26 mouse cellular contexts compared by ENCODE assay signal in genomic region chr1:78208281-78208814, GRCm38 (mm10). TPM values are rescaled to one million over a fixed set of nuclear protein-coding genes. Genes with fewer than 3 reads are reported as not detected.
"Had no signal": no experiment of that assay in that cellular context is flagged by ENCODE, and none has a peak within 500 bp of the region (broad histone marks: within the 10 kb centered on the region; RNA-seq: fewer than 3 reads in every experiment).

No protein-coding gene starts in this region.

- H3K27ac ChIP-seq: kidney, postnatal 0 days; layer of hippocampus, adult 2 months; limb, embryonic 12.5 days; limb, embryonic 15.5 days; liver, embryonic 14.5 days; macrophage; neural tube, embryonic 12.5 days; stomach, embryonic 15.5 days had no signal

- H3K9me3 ChIP-seq: limb, embryonic 12.5 days; limb, embryonic 15.5 days; neural tube, embryonic 12.5 days; stomach, embryonic 15.5 days had no signal

- H3K9ac ChIP-seq: limb, embryonic 12.5 days; limb, embryonic 15.5 days; liver, embryonic 14.5 days; liver, postnatal 0 days; lung, embryonic 14.5 days; neural tube, embryonic 12.5 days; stomach, embryonic 15.5 days had no signal

- H3K36me3 ChIP-seq: limb, embryonic 12.5 days; limb, embryonic 15.5 days; neural tube, embryonic 12.5 days; stomach, embryonic 15.5 days had no signal

- DNase-seq: kidney, adult 2 months; kidney, postnatal 25 days; layer of hippocampus, adult 9-11 months; liver, postnatal 0 days; lung, embryonic 14.5 days; midbrain, embryonic 14.5 days; retina, postnatal 1 day; right cerebral cortex, postnatal 25 days; spleen, adult 18-20 months; thymus, postnatal 25 days had no signal

- H3K4me3 ChIP-seq: layer of hippocampus, adult 2 months; limb, embryonic 12.5 days; limb, embryonic 15.5 days; neural tube, embryonic 12.5 days; stomach, embryonic 15.5 days had no signal

- ATAC-seq: liver, postnatal 0 days; lung, postnatal 0 days had no signal

- H3K4me2 ChIP-seq: limb, embryonic 12.5 days; limb, embryonic 15.5 days; liver, embryonic 11.5 days; lung, embryonic 14.5 days; neural tube, embryonic 12.5 days; stomach, embryonic 15.5 days had no signal

RNA-seq across cellular contexts. Expression of gene Pax3, which starts 11.4 kb away (rescaled TPM):
- total RNA-seq: layer of hippocampus, adult 2 months; layer of hippocampus, postnatal 25 days; left cerebral cortex, adult 18-20 months; left cerebral cortex, postnatal 25 days; megakaryocyte, adult 5-6 weeks; neutrophil, adult 5-6 weeks had no signal
- polyA plus RNA-seq: kidney, postnatal 0 days; large intestine, adult 2 months; liver, embryonic 14.5 days; liver, postnatal 0 days; lung, embryonic 14.5 days; lung, postnatal 0 days; macrophage had no signal
